Mouse (Mus musculus): ENCODE measurements around the gene H2-Eb2. TPM values are rescaled to one million over a fixed set of nuclear protein-coding genes. Genes with fewer than 3 reads are reported as not detected.

The H2-Eb2 gene
- polyA plus RNA-seq, 2 experiments: not detected

- no peak overlapping the region for H3K27ac ChIP-seq (replicated peaks; ENCODE audit: low read depth, low read length)
- H3K4me3 ChIP-seq (replicated peaks; ENCODE audit: low read length): no peak overlapping the region
- ATAC-seq (ENCODE audit: low FRiP score, low read depth) (no peak), DNase-seq (ENCODE audit: low spot score) (no peak)
- no peaks in the 10 kb centered on the region for H3K36me3 ChIP-seq (ENCODE audit: control insufficient read depth, insufficient read depth, low read length)
- no peak for TF ChIP-seq POLR2A (IDR thresholded peaks at IDR 0.05; ENCODE audit: borderline replicate concordance, extremely low read depth, insufficient read depth, insufficient read length)
- no peaks in the 10 kb centered on the region for H3K9me3 ChIP-seq (ENCODE audit: control insufficient read depth, low read length)
- no peak overlapping the region for H3K9ac ChIP-seq (ENCODE audit: low read depth, low read length, severe bottlenecking)
- no peaks in the 10 kb centered on the region for H3K27me3 ChIP-seq (ENCODE audit: control insufficient read depth, insufficient read depth, low read length)
- no peak overlapping the region for H3K4me2 ChIP-seq (replicated peaks; ENCODE audit: low read depth, low read length, severe bottlenecking)
- H3K4me1 ChIP-seq (ENCODE audit: control insufficient read depth, insufficient read depth, low read length): no peaks in the 10 kb centered on the region
- 83% methylated on average over 7 of the region's 7 CpGs for WGBS
These were observed 20.0 kb downstream of the H2-Eb2 start for GRCm38 (mm10) chr17:34345486-34345885.

- WGBS: 78% methylated on average over 3 of the region's 3 CpGs
- Histone ChIP-seq H3K4me3 (replicated peaks; ENCODE audit: low read length) (no peak overlapping the region), H3K27me3 (ENCODE audit: control insufficient read depth, insufficient read depth, low read length) (no peaks in the 10 kb centered on the region), H3K9ac (ENCODE audit: low read depth, low read length, severe bottlenecking) (no peak overlapping the region), H3K9me3 (ENCODE audit: control insufficient read depth, low read length) (no peaks in the 10 kb centered on the region), H3K4me1 (ENCODE audit: control insufficient read depth, insufficient read depth, low read length) (no peaks in the 10 kb centered on the region), H3K36me3 (ENCODE audit: control insufficient read depth, insufficient read depth, low read length) (no peaks in the 10 kb centered on the region), H3K4me2 (replicated peaks; ENCODE audit: low read depth, low read length, severe bottlenecking) (no peak overlapping the region), H3K27ac (replicated peaks; ENCODE audit: low read depth, low read length) (no peak overlapping the region)
- DNase-seq (ENCODE audit: low spot score): no peak
- no peak for TF ChIP-seq POLR2A (IDR thresholded peaks at IDR 0.05; ENCODE audit: borderline replicate concordance, extremely low read depth, insufficient read depth, insufficient read length)
- no peak for ATAC-seq (ENCODE audit: low FRiP score, low read depth)
These were observed 20.6 kb downstream of the H2-Eb2 start for GRCm38 (mm10) chr17:34346041-34346440.

GRCm38 (mm10) chr17:34347606-34348308 is 22.3 kb downstream of the H2-Eb2 start:
- ATAC-seq (ENCODE audit: low FRiP score, low read depth): no peak
- DNase-seq (ENCODE audit: low spot score): peak; percentile 50

GRCm38 (mm10) chr17:34349429-34349828 is 24.0 kb downstream of the H2-Eb2 start:
- Histone ChIP-seq H3K4me1 (ENCODE audit: control insufficient read depth, insufficient read depth, low read length) (no peaks in the 10 kb centered on the region), H3K9me3 (ENCODE audit: control insufficient read depth, low read length) (no peaks in the 10 kb centered on the region), H3K4me2 (replicated peaks; ENCODE audit: low read depth, low read length, severe bottlenecking) (no peak overlapping the region), H3K27me3 (ENCODE audit: control insufficient read depth, insufficient read depth, low read length) (no peaks in the 10 kb centered on the region), H3K27ac (replicated peaks; ENCODE audit: low read depth, low read length) (no peak overlapping the region), H3K9ac (ENCODE audit: low read depth, low read length, severe bottlenecking) (no peak overlapping the region), H3K4me3 (replicated peaks; ENCODE audit: low read length) (no peak overlapping the region), H3K36me3 (ENCODE audit: control insufficient read depth, insufficient read depth, low read length) (no peaks in the 10 kb centered on the region)
- WGBS: 7% methylated on average over 4 of the region's 4 CpGs
- DNase-seq (ENCODE audit: low spot score) (peak; percentile 65), ATAC-seq (ENCODE audit: low FRiP score, low read depth) (no peak)
- no peak for TF ChIP-seq POLR2A (IDR thresholded peaks at IDR 0.05; ENCODE audit: borderline replicate concordance, extremely low read depth, insufficient read depth, insufficient read length)

More at GRCm38 (mm10) chr17:34347606-34348308, 22.3 kb downstream of the H2-Eb2 start:
- H3K9me3 ChIP-seq (ENCODE audit: control insufficient read depth, low read length): no peaks in the 10 kb centered on the region
- H3K4me2 ChIP-seq (replicated peaks; ENCODE audit: low read depth, low read length, severe bottlenecking): no peak overlapping the region
- TF ChIP-seq POLR2A (IDR thresholded peaks at IDR 0.05; ENCODE audit: borderline replicate concordance, extremely low read depth, insufficient read depth, insufficient read length): no peak
- H3K4me1 ChIP-seq (ENCODE audit: control insufficient read depth, insufficient read depth, low read length): no peaks in the 10 kb centered on the region
- H3K9ac ChIP-seq (ENCODE audit: low read depth, low read length, severe bottlenecking): no peak overlapping the region
- H3K27me3 ChIP-seq (ENCODE audit: control insufficient read depth, insufficient read depth, low read length): no peaks in the 10 kb centered on the region
- H3K36me3 ChIP-seq (ENCODE audit: control insufficient read depth, insufficient read depth, low read length): no peaks in the 10 kb centered on the region
- no peak overlapping the region for H3K4me3 ChIP-seq (replicated peaks; ENCODE audit: low read length)
- H3K27ac ChIP-seq (replicated peaks; ENCODE audit: low read depth, low read length): no peak overlapping the region
- 75% methylated on average over 6 of the region's 6 CpGs for WGBS

- ATAC-seq (ENCODE audit: low FRiP score, low read depth) (no peak), DNase-seq (ENCODE audit: low spot score) (no peak)
- no peak within 1 kb of the TSS for H3K4me3 ChIP-seq (replicated peaks; ENCODE audit: low read length)
- no peak within 1 kb of the TSS for H3K9ac ChIP-seq (ENCODE audit: low read depth, low read length, severe bottlenecking)
- H3K9me3 ChIP-seq (ENCODE audit: control insufficient read depth, low read length): no peaks in the 10 kb centered on the region
- no peaks in the 10 kb centered on the region for H3K36me3 ChIP-seq (ENCODE audit: control insufficient read depth, insufficient read depth, low read length)
- H3K27ac ChIP-seq (replicated peaks; ENCODE audit: low read depth, low read length): no peak within 1 kb of the TSS
- no peak for TF ChIP-seq POLR2A (IDR thresholded peaks at IDR 0.05; ENCODE audit: borderline replicate concordance, extremely low read depth, insufficient read depth, insufficient read length)
- H3K4me1 ChIP-seq (ENCODE audit: control insufficient read depth, insufficient read depth, low read length): no peaks in the 10 kb centered on the region
- no peak within 1 kb of the TSS for H3K4me2 ChIP-seq (replicated peaks; ENCODE audit: low read depth, low read length, severe bottlenecking)
- WGBS: 84% methylated on average over 5 of the region's 5 CpGs
- no peaks in the 10 kb centered on the region for H3K27me3 ChIP-seq (ENCODE audit: control insufficient read depth, insufficient read depth, low read length)
These were observed 29.1 kb downstream of the H2-Eb2 start, which contains the start of gene Btnl2 for GRCm38 (mm10) chr17:34354539-34354938. Btnl2 (plus strand) TSS chr17:34354822.

All from limb, embryonic 14.5 days (tissue).